Mouse (Mus musculus): Measurements from ENCODE around the gene Nid1. TPM values are rescaled to one million over a fixed set of nuclear protein-coding genes. Genes with fewer than 3 reads are reported as not detected.
"Not testable (repeated sequence)": the region's sequence is repeated elsewhere in the genome, so short reads cannot be mapped to it uniquely, and the experiment has no call there.

The Nid1 gene
- polyA plus RNA-seq, 1 experiment from 2014 or later = 37.8 TPM

DNA sequence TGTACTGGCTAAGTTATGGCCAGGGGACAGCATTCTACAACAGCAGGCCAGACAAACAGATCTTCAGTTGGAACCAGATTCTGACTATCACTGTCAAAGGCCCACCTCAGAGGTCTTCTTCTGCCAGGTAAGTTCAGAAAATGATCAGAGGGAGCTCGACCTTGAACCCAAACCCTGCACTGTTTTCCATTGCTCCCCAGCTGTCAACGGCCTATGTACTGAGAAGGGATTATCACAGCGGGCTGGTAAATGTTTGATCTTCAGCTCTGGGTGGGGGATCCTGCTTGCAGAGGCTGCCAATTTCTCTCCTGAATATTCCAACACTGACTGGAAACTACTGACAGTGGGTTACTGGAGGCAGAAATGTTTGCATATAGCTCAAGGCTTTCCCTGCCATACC, 23.1 kb upstream of the Nid1 start:
- Histone ChIP-seq H3K4me1 (ENCODE audit: control insufficient read depth, insufficient read depth, low read length) (no peaks in the 10 kb centered on the region), H3K9ac (ENCODE audit: low read depth, low read length) (no peak overlapping the region), H3K4me3 (ENCODE audit: low read depth, low read length) (no peak overlapping the region), H3K27ac (ENCODE audit: low read length) (no peak overlapping the region), H3K9me3 (replicated peaks; ENCODE audit: control insufficient read depth, low read length, poor library complexity, severe bottlenecking) (no peaks in the 10 kb centered on the region), H3K27me3 (ENCODE audit: control insufficient read depth, insufficient read depth, low read depth, low read length) (no peaks in the 10 kb centered on the region), H3K36me3 (ENCODE audit: control insufficient read depth, insufficient read depth, low read length) (no peaks in the 10 kb centered on the region), H3K4me2 (ENCODE audit: low read length) (no peak overlapping the region)
- 63% methylated on average over 3 of the region's 3 CpGs for WGBS
- ATAC-seq = no peak

DNA sequence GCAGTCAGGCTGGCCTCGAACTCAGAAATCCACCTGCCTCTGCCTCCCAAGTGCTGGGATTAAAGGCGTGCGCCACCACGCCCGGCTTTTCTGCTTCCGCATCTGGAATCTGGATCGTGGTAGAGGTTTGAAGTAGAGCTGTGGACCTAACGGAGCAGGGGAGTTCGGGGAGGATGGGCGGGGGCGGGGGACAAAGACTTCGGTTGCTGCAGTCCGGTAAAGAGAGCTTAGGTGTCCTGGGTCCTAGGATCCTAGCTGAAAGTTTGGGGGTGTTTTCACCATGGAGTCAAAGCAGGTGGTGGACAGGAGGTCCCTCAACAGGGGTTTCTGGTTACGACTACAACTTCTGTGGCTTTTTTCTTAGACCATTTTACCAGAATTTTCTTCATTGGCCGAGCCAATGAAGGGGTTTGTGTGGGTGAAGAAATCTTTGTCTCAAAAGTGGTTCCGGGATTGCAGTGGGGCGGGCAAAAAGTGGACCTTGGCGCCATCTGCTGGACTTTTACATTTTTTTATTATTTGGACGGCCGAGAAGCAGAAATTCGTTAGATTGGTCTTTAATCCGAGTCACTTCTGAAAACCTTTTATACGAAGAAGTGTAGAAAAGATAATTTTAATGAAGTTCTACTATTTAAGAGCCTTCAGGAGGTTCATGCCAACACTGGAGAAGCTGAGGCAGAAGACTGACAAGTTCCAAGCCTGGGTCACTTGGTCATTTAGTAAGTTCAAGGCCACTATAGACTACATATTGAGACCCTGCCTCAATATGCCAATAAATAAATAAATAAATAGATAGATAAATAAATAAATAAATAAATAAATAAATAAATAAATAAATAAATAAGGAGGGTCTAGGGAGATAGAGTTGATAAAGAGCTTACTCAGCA, 22.0 kb upstream of the Nid1 start:
- H3K36me3 ChIP-seq (ENCODE audit: control insufficient read depth, insufficient read depth, low read length); H3K4me1 ChIP-seq (ENCODE audit: control insufficient read depth, insufficient read depth, low read length); H3K27ac ChIP-seq (ENCODE audit: low read length); H3K9ac ChIP-seq (ENCODE audit: low read depth, low read length); H3K4me3 ChIP-seq (ENCODE audit: low read depth, low read length); H3K9me3 ChIP-seq (replicated peaks; ENCODE audit: control insufficient read depth, low read length, poor library complexity, severe bottlenecking); H3K27me3 ChIP-seq (ENCODE audit: control insufficient read depth, insufficient read depth, low read depth, low read length): not testable (repeated sequence)
- peak; percentile 75 for ATAC-seq
- 38% methylated on average over 22 of the region's 23 CpGs for WGBS
- peak overlapping the region; percentile 25; the same call in 1 of the 2 replicates for H3K4me2 ChIP-seq (ENCODE audit: low read length)

DNA sequence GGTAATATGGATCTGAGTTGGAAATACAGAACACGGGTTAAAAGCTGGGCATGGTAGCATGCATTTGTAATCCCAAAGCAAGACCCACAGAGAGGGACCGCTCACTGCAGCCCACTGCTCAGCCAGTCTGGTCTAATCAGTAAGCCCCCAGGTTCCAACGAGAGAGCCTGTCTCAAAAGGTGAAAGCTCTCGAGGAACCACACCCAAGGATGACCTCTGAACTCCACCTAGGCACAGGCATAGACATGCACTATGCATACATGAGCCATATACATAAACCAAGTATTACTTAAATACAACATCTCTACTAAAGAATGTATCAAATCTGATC, 21.4 kb upstream of the Nid1 start:
- H3K9ac ChIP-seq (ENCODE audit: low read depth, low read length); H3K27me3 ChIP-seq (ENCODE audit: control insufficient read depth, insufficient read depth, low read depth, low read length); H3K9me3 ChIP-seq (replicated peaks; ENCODE audit: control insufficient read depth, low read length, poor library complexity, severe bottlenecking); H3K4me3 ChIP-seq (ENCODE audit: low read depth, low read length); H3K4me1 ChIP-seq (ENCODE audit: control insufficient read depth, insufficient read depth, low read length); H3K27ac ChIP-seq (ENCODE audit: low read length); H3K4me2 ChIP-seq (ENCODE audit: low read length); H3K36me3 ChIP-seq (ENCODE audit: control insufficient read depth, insufficient read depth, low read length): not testable (repeated sequence)
- ATAC-seq = peak; percentile 73
- WGBS = 89% methylated on average over 2 of the region's 4 CpGs

- H3K9me3 ChIP-seq (replicated peaks; ENCODE audit: control insufficient read depth, low read length, poor library complexity, severe bottlenecking); ATAC-seq; H3K27me3 ChIP-seq (ENCODE audit: control insufficient read depth, insufficient read depth, low read depth, low read length); H3K27ac ChIP-seq (ENCODE audit: low read length); H3K36me3 ChIP-seq (ENCODE audit: control insufficient read depth, insufficient read depth, low read length); H3K4me1 ChIP-seq (ENCODE audit: control insufficient read depth, insufficient read depth, low read length); H3K4me3 ChIP-seq (ENCODE audit: low read depth, low read length); H3K4me2 ChIP-seq (ENCODE audit: low read length); H3K9ac ChIP-seq (ENCODE audit: low read depth, low read length): not testable (repeated sequence)
- 93% methylated on average over 6 of the region's 12 CpGs for WGBS
Measured at GRCm38 (mm10) chr13:13418859-13419258, 18.5 kb upstream of the Nid1 start.

DNA sequence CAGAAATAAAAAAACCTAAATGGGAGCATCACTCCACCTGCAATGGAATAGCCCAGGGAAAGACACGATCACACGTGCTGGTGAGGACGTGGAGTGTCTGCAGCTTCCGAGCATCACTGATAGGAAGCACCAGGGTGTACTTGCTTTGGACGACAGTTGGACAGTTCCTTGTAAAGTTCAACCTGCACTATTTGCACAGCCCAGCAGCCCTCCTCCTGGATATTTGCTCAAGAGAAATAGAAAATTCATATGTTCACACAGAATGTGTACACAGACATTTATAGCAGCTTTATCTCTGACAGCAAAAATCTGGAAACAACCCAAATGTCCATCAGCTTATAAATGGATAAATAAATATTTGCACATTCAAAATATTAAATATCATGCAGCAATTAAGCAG, 14.1 kb upstream of the Nid1 start:
- not testable (repeated sequence) for H3K9me3 ChIP-seq (replicated peaks; ENCODE audit: control insufficient read depth, low read length, poor library complexity, severe bottlenecking); H3K36me3 ChIP-seq (ENCODE audit: control insufficient read depth, insufficient read depth, low read length); H3K4me2 ChIP-seq (ENCODE audit: low read length); H3K27ac ChIP-seq (ENCODE audit: low read length); H3K27me3 ChIP-seq (ENCODE audit: control insufficient read depth, insufficient read depth, low read depth, low read length); H3K9ac ChIP-seq (ENCODE audit: low read depth, low read length); H3K4me1 ChIP-seq (ENCODE audit: control insufficient read depth, insufficient read depth, low read length); ATAC-seq; H3K4me3 ChIP-seq (ENCODE audit: low read depth, low read length)
- 67% methylated on average over 1 of the region's 5 CpGs for WGBS

DNA sequence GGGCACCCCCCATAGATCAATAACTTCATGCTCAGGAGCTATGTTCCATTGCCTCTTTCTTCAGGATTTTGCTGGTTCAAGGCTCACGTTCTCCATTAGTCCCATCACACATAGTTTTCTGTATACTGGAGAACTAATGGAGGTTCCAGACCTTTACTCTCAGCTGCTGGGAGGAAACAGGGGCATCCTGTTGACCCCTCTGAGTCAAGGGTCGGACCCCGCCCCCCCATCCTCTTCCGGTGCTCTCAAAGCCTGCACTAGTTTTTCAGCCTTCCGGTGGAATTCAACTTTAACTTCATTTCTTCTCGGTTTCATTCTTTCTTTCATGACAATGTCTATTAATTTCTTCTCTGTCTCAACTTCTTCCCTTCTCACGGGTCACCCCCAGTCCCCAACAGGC, 1.2 kb upstream of the Nid1 start:
- 89% methylated on average over 3 of the region's 7 CpGs for WGBS
- H3K9ac ChIP-seq (ENCODE audit: low read depth, low read length); H3K27me3 ChIP-seq (ENCODE audit: control insufficient read depth, insufficient read depth, low read depth, low read length); H3K36me3 ChIP-seq (ENCODE audit: control insufficient read depth, insufficient read depth, low read length); H3K4me2 ChIP-seq (ENCODE audit: low read length); H3K9me3 ChIP-seq (replicated peaks; ENCODE audit: control insufficient read depth, low read length, poor library complexity, severe bottlenecking); ATAC-seq; H3K27ac ChIP-seq (ENCODE audit: low read length); H3K4me3 ChIP-seq (ENCODE audit: low read depth, low read length); H3K4me1 ChIP-seq (ENCODE audit: control insufficient read depth, insufficient read depth, low read length): not testable (repeated sequence)

- H3K27me3 ChIP-seq (ENCODE audit: control insufficient read depth, insufficient read depth, low read depth, low read length); H3K9ac ChIP-seq (ENCODE audit: low read depth, low read length); H3K27ac ChIP-seq (ENCODE audit: low read length); H3K36me3 ChIP-seq (ENCODE audit: control insufficient read depth, insufficient read depth, low read length); H3K9me3 ChIP-seq (replicated peaks; ENCODE audit: control insufficient read depth, low read length, poor library complexity, severe bottlenecking); H3K4me3 ChIP-seq (ENCODE audit: low read depth, low read length); H3K4me2 ChIP-seq (ENCODE audit: low read length); H3K4me1 ChIP-seq (ENCODE audit: control insufficient read depth, insufficient read depth, low read length): not testable (repeated sequence)
- 4% methylated on average over 12 of the region's 28 CpGs for WGBS
- ATAC-seq = peak; percentile 23; the same call in 1 of the 2 replicates
Measured at GRCm38 (mm10) chr13:13438112-13438953, 982 bp downstream of the Nid1 start.

DNA sequence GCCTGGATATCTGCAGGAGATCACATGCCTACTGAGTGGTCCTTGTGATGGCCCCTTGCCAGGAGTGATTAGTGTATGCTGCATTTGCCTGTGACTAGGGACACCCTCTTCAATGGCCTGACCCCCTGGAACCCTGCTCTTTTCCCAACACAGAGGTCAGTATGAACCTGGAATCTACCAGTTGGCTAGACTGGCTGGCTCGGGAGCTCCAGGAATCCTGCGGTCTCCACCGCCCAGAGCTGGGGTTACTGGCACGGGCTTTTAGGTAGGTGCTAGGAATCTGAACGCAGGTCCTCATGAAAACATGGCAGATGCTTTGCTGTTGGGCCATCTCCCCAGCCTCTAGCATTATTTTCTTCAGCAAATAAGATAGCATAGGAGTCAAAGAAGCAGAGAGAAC, 8.2 kb downstream of the Nid1 start:
- not testable (repeated sequence) for H3K4me1 ChIP-seq (ENCODE audit: control insufficient read depth, insufficient read depth, low read length); ATAC-seq; H3K9ac ChIP-seq (ENCODE audit: low read depth, low read length); H3K27me3 ChIP-seq (ENCODE audit: control insufficient read depth, insufficient read depth, low read depth, low read length); H3K4me3 ChIP-seq (ENCODE audit: low read depth, low read length); H3K9me3 ChIP-seq (replicated peaks; ENCODE audit: control insufficient read depth, low read length, poor library complexity, severe bottlenecking); H3K36me3 ChIP-seq (ENCODE audit: control insufficient read depth, insufficient read depth, low read length); H3K4me2 ChIP-seq (ENCODE audit: low read length); H3K27ac ChIP-seq (ENCODE audit: low read length)
- WGBS = 91% methylated on average over 5 of the region's 5 CpGs

DNA sequence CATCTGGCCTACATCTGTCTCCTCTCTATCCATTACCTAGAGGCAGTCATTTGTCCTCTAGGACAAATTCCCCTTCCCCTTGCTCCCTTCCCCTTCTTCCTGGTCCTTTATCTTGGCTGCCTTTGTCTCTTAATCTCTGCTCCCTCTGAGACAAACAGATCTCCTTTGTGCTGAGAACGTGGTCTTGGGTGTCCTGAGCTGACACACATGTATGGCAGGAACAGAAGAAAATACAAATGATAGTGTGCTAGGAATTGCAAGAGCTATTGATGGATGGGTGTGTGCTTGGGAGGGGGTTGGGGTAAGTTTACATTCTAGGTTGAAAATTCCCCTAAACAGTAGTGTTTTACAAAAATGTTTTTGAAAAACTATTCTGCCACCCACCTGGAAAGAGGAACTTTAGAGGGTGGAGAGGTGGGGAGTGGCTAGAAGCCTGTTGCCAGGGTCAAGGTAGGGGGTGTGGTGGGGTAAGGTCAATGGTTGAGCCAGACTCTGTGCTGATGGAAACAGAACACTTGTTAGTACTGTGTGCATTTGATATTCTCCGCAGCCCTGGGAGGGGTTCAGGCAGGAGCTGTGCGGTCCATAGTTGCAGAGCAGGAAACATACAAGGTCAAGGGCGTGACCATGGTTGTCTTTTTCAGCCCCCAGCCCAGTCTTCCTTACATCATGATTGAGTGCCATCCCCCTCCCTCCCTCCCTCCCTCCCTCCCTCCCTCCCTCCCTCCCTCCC, 9.5 kb downstream of the Nid1 start:
- H3K9ac ChIP-seq (ENCODE audit: low read depth, low read length); H3K27me3 ChIP-seq (ENCODE audit: control insufficient read depth, insufficient read depth, low read depth, low read length); H3K36me3 ChIP-seq (ENCODE audit: control insufficient read depth, insufficient read depth, low read length); H3K9me3 ChIP-seq (replicated peaks; ENCODE audit: control insufficient read depth, low read length, poor library complexity, severe bottlenecking); H3K4me1 ChIP-seq (ENCODE audit: control insufficient read depth, insufficient read depth, low read length); ATAC-seq; H3K27ac ChIP-seq (ENCODE audit: low read length); H3K4me2 ChIP-seq (ENCODE audit: low read length); H3K4me3 ChIP-seq (ENCODE audit: low read depth, low read length): not testable (repeated sequence)
- WGBS = 63% methylated on average over 4 of the region's 4 CpGs
